Mouse (Mus musculus) frontal cortex, postnatal 25 days (tissue): ENCODE results near the gene Entpd7.

ENCODE experiments used
- DNase-seq, 2 experiments: peaks; one replicate each; pipeline ENCODE4 v3.0.0; 2022; ENCODE audit warnings: low spot score in 2 of 2

Entpd7 gene

GRCm38 (mm10) chr19:43769366-43769960 lies 80.0 kb downstream of the Entpd7 start:
- no peak for DNase-seq

- DNase-seq: no peak
Observed at GRCm38 (mm10) chr19:43770584-43770983, 81.1 kb downstream of the Entpd7 start.

- no peak for DNase-seq
Observed at GRCm38 (mm10) chr19:43771499-43771969, 82.1 kb downstream of the Entpd7 start.

- no peak for DNase-seq
Observed at GRCm38 (mm10) chr19:43772311-43772710, 82.8 kb downstream of the Entpd7 start.

GRCm38 (mm10) chr19:43775433-43775832 lies 86.0 kb downstream of the Entpd7 start:
- no peak for DNase-seq

GRCm38 (mm10) chr19:43776561-43776960 lies 87.1 kb downstream of the Entpd7 start:
- DNase-seq: no peak

- no peak for DNase-seq
Observed at GRCm38 (mm10) chr19:43777308-43777707, 87.8 kb downstream of the Entpd7 start.

GRCm38 (mm10) chr19:43780391-43780790 lies 90.9 kb downstream of the Entpd7 start:
- no peak for DNase-seq

GRCm38 (mm10) chr19:43781980-43782379 lies 92.5 kb downstream of the Entpd7 start, which contains the start of gene Abcc2:
Gene Abcc2, plus strand, starts transcription at chr19:43782192.
- no peak for DNase-seq
